Mouse (Mus musculus) thymus, adult 2 months (tissue): ENCODE measurements around the gene Parp8. TPM values are rescaled to one million over a fixed set of nuclear protein-coding genes. Genes with fewer than 3 reads are reported as not detected.
A peak's percentile ranks its signal among the peaks of the same experiment; 100 is the strongest.

Experiments
- DNase-seq: peaks from one replicate; pipeline ENCODE4 v3.0.0; 2021
- H3K27ac ChIP-seq: fragments of 200-500 bp; 2 replicates; pipeline ENCODE4 v1.5.1; 2012; ENCODE audit warnings: low read length, control low read depth; ENCODE audit not compliant: control insufficient read depth, insufficient read depth
- H3K27me3 ChIP-seq: fragments of 200-500 bp; 2 replicates; pipeline ENCODE4 v1.6.1; 2012; ENCODE audit warnings: mild to moderate bottlenecking, low read length, moderate library complexity, mixed read lengths; ENCODE audit not compliant: control insufficient read depth, insufficient read depth
- H3K36me3 ChIP-seq: fragments of 200-500 bp; 2 replicates; pipeline ENCODE4 v1.6.1; 2012; ENCODE audit warnings: mild to moderate bottlenecking, low read length, moderate library complexity; ENCODE audit not compliant: control insufficient read depth, insufficient read depth
- H3K4me1 ChIP-seq: fragments of 200-500 bp; replicated peaks from 2 replicates; pipeline ENCODE4 v1.6.1; 2012; ENCODE audit warnings: low read length; ENCODE audit not compliant: control insufficient read depth, insufficient read depth
- H3K4me3 ChIP-seq: fragments of 200-500 bp; 2 replicates; pipeline ENCODE4 v1.5.1; 2012; ENCODE audit warnings: mild to moderate bottlenecking, low read length, control low read depth, moderate library complexity; ENCODE audit not compliant: control insufficient read depth, insufficient read depth
- CTCF ChIP-seq: fragments of 200-500 bp; IDR thresholded peaks from 2 replicates; pipeline ENCODE4 v1.5.1; 2012; ENCODE audit warnings: mild to moderate bottlenecking, control low read depth, low read length, moderate library complexity, borderline replicate concordance; ENCODE audit not compliant: control insufficient read depth, poor library complexity, insufficient read depth; ENCODE audit errors: extremely low read depth
- POLR2A ChIP-seq: fragments of 200-500 bp; IDR thresholded peaks from 2 replicates; pipeline ENCODE4 v1.6.1; 2012; ENCODE audit warnings: mild to moderate bottlenecking, low read length, control low read depth, moderate library complexity; ENCODE audit not compliant: control insufficient read depth, poor library complexity, insufficient read depth; ENCODE audit errors: extremely low read depth
- WGBS: fragments of 180-500 bp; shearing (Covaris S2); methylation state at CpG from one replicate; pipeline ENCODE4 v1.1.7; 2018; 5-methylcytosine and 5-hydroxymethylcytosine counted together
- polyA plus RNA-seq: library from polyadenylated mRNA; depleted of rRNA; stranded (reverse); fragments of >200 nt; gene quantifications from 2 replicates; pipeline ENCODE4 v1.2.3, GENCODE M21; 2012

Parp8 gene
- polyA plus RNA-seq, 1 experiment: 17.4 TPM

- no peak overlapping the region for H3K27ac ChIP-seq
- no peak for DNase-seq
- H3K4me3 ChIP-seq: no peak overlapping the region
- 23% methylated on average over 6 of the region's 6 CpGs for WGBS
- no peaks in the 10 kb centered on the region for H3K27me3 ChIP-seq
- peaks cover 13% of the 10 kb centered on the region for H3K4me1 ChIP-seq
- H3K36me3 ChIP-seq: no peaks in the 10 kb centered on the region
- TF ChIP-seq CTCF (no peak), POLR2A (no peak)
Measured at GRCm38 (mm10) chr13:117031546-117031945, 6.2 kb upstream of the Parp8 start.

GRCm38 (mm10) chr13:117028221-117028620 is 2.9 kb upstream of the Parp8 start:
- TF ChIP-seq POLR2A (no peak), CTCF (no peak)
- peaks cover 3% of the 10 kb centered on the region; the same call in 1 of the 2 replicates for H3K27me3 ChIP-seq
- 58% methylated on average over 5 of the region's 5 CpGs for WGBS

DNA sequence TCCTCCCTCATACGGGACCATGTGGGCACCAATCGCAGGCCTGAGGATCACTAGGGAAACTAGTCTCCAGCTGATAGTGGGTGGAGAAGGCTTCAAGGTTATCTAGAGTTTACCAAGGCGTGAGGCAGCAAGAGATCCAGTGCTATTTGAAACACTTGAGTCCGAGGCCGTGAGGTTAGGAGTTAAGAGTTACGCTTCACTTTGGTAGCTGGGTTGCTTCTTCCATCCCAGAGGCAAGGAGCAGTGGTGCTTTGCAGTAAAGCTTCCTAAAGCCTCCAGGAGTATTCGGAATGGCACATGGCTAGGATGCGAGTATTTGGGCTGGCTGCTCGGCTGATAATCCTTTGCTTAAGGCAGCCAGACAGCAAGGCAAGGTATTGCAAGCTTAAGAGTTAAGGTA is 2.0 kb upstream of the Parp8 start:
- H3K4me1 ChIP-seq: peaks cover 3% of the 10 kb centered on the region
- no peak overlapping the region for H3K4me3 ChIP-seq
- WGBS: 94% methylated on average over 9 of the region's 9 CpGs
- H3K27ac ChIP-seq: no peak overlapping the region
- H3K27me3 ChIP-seq: peaks cover 3% of the 10 kb centered on the region; the same call in 1 of the 2 replicates
- no peaks in the 10 kb centered on the region for H3K36me3 ChIP-seq
- TF ChIP-seq CTCF (no peak), POLR2A (no peak)
- no peak for DNase-seq

More at GRCm38 (mm10) chr13:117028221-117028620, 2.9 kb upstream of the Parp8 start:
- Histone ChIP-seq H3K27ac (no peak overlapping the region), H3K4me1 (peaks cover 7% of the 10 kb centered on the region), H3K4me3 (no peak overlapping the region), H3K36me3 (no peaks in the 10 kb centered on the region)
- no peak for DNase-seq

- Histone ChIP-seq H3K27me3 (peaks cover 3% of the 10 kb centered on the region; the same call in 1 of the 2 replicates), H3K4me3 (no peak overlapping the region), H3K4me1 (peaks cover 4% of the 10 kb centered on the region), H3K27ac (no peak overlapping the region), H3K36me3 (no peaks in the 10 kb centered on the region)
- no peak for TF ChIP-seq CTCF
- TF ChIP-seq POLR2A: no peak
- DNase-seq: no peak
- 92% methylated on average over 7 of the region's 7 CpGs for WGBS
Measured at GRCm38 (mm10) chr13:117026276-117026780, 991 bp upstream of the Parp8 start.

DNA sequence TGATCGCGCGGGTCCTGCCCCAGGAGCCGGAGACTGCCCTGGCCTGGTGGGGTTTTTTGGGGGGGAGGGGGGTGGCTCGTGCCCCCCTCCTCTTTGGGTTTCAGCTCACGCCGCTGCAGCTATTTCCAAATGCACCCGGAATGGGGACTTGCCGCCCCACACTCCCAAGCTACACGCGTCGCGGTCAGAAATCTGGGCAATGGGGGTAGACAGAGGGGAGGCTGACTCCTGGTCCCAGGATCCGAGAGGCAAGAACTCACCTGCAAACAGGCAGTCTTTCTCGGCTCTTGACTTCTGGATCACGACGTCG is 466 bp downstream of the Parp8 start:
- TF ChIP-seq POLR2A: no peak
- no peak for TF ChIP-seq CTCF
- H3K36me3 ChIP-seq: no peaks in the 10 kb centered on the region
- H3K27me3 ChIP-seq: peaks cover 3% of the 10 kb centered on the region; the same call in 1 of the 2 replicates
- H3K4me3 ChIP-seq: peak overlapping the region; percentile 69
- no peak for DNase-seq
- under 1% methylated on average over 18 of the region's 18 CpGs for WGBS
- H3K27ac ChIP-seq: peak overlapping the region; percentile 88
- peaks cover 6% of the 10 kb centered on the region for H3K4me1 ChIP-seq

DNA sequence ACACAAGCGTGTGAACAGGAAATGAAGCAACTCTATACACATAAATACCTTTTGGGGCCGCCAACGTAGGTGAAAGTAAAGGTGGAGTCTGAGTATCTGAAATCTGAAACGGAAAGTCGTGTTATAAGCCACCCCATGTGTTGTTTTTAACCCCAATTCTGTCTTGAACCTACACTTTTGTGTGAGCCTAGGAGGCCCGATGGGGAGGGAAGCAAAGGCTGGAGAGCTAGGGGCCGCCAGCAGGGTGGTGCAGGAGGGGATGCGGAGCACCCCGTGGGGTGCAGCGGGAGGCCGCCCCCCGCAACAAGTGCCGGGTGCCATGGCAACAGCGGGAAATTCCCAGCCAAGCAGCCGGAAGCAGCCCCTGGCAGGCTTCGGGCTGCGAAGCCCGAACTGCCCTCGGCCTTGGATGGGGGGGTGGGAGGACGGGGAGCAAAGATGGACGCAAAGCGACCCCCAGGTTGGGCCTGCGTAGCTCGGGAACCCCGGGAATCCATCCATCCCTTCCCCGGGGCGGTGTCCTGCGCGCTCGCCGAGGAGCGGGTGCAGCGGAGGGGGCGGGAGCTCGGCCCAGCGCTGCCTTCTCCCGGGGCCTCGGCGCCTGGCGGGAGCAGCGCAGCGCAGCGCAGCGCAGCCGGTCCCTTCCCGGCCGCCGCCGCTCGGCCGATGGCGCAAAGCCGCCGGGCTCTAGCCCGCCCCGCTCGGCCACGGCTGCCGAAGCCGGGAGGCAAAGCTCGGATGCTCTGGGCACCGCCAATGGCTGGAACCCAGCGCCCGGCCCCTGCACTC is 1.0 kb downstream of the Parp8 start:
- Histone ChIP-seq H3K27ac (peak overlapping the region; percentile 88), H3K27me3 (peaks cover 3% of the 10 kb centered on the region; the same call in 1 of the 2 replicates), H3K4me1 (peaks cover 6% of the 10 kb centered on the region), H3K36me3 (no peaks in the 10 kb centered on the region), H3K4me3 (peak overlapping the region; percentile 69)
- peak; percentile 54; the same call in 1 of the 2 replicates for TF ChIP-seq POLR2A
- peak; percentile 39; the same call in 1 of the 2 replicates for TF ChIP-seq CTCF
- WGBS: under 1% methylated on average over 64 of the region's 64 CpGs
- DNase-seq: peak; percentile 81
